Mouse (Mus musculus) thymus, postnatal 36 days (tissue): ENCODE data around the gene Nipbl.
"Not testable (repeated sequence)": the region's sequence is repeated elsewhere in the genome, so short reads cannot be mapped to it uniquely, and the experiment has no call there.

Experiments
- DNase-seq, 2 experiments: peaks; one replicate each; pipeline ENCODE4 v3.0.0; 2022; ENCODE audit warnings: mixed read lengths in 2 of 2

The Nipbl gene

DNA sequence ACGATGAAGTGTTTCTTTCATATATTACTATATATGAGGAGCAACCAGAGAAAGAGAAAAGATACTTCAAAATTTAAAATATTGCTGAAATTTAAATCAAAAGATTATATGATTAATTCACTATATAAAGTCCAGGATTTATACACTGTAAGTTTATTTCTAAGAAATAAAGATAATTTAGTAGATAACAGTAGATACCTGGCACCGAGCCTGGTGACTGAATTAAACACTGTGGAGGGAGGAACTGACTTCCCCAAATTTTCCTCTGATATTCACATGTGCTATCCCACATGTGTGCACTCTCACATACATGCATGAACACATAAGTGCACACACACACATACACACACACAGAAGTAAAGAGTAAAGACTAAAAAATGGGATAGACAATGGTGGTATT, 162.1 kb downstream of the Nipbl start:
- DNase-seq: no peak

DNA sequence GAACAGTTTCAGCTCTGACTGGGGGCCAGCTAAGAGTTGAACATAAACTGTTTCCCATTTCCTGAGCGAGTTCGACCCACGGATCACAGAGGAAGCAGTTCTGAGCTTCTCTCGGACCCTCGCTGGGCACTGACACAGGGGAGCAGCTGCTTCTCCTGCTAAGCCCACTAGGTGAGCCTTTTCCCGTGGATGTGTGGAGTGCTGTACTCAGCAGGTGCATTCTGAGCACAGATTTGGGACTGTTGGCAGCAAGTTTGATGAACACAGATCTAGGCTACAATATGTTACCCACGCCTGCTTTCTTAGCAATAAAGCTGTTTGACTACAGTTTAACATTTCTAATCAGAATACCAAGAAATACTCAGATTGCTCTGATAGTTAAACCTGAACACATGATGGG, 162.6 kb downstream of the Nipbl start:
- DNase-seq: no peak

DNA sequence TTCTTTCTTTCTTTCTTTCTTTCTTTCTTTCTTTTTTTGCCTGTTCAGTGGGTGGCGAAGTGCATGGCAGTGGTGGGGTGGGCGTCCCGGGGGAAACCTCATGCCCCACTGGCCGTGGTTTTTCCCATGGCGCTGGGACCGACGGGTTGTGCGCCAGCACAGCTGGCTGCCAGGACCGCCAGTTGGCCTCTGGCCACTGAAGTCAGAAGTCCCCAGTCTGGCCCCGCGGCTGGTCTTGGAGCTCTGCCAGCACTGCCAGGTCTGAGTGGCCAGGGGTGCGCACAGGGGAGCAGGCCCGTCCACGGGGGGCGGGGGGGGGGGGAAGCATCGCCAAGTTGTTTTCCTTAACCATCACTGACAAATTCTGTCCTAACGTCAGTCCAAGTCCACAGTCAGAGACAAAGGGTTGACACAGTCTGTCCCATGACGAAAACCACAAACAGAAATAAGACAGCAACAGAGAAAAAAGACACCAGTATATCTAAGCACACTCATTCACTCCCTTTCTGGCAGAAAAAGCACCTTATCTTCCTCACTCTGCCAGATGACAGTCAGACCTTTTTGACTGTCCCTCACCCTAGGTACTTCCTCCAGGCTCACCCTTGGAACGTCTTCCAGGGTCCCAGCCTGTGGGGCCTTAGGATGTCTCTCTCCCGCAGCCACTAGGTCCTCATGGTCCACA, 164.2 kb downstream of the Nipbl start:
- DNase-seq: peak; percentile 5 to 30

DNA sequence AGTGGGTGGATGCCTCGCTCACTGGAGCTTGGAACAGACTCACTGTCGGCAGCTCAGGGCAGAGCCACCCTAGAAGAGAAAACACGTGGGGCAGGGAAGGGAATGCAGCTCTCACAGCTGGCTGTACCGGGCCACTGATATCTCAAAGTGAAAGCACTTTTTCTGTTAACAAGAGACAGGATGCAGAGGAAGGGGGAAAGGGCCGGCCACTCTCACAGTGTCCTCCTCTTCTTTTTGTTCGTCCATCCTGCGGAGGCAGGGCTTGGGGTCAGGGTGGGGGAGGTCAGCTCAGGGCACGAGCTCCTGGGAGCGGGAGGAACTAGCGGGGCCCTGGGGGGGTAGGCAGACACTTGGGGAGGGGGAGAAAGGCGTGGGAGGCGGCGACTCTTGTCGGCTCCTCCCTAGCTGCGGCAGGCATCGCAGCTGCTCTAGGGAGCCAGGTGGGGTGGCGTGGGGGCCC, 164.9 kb downstream of the Nipbl start:
- DNase-seq: peak; percentile 59 to 72

DNA sequence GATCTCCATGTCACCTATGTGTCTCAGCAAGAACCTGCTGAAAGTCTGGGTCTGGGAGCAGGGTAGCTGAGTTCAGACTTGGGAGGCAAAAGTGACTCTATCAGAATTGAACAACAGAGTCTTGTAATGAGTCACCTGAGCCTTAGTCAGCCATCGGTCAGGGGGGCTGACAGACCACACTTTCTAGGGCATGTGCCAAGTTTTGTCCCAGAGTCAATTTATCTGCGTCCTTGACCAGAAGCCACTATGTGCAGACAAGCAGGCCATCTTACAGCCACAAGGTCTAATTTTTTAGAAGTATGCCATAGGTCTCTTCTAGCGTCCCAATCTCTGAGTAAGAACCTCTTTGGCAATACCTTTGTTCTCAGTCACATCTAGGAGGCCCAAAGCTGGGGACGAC, 166.3 kb downstream of the Nipbl start:
- DNase-seq: not testable (repeated sequence)

GRCm38 (mm10) chr15:8271952-8272351, 172.3 kb downstream of the Nipbl start:
- DNase-seq: no peak

DNA sequence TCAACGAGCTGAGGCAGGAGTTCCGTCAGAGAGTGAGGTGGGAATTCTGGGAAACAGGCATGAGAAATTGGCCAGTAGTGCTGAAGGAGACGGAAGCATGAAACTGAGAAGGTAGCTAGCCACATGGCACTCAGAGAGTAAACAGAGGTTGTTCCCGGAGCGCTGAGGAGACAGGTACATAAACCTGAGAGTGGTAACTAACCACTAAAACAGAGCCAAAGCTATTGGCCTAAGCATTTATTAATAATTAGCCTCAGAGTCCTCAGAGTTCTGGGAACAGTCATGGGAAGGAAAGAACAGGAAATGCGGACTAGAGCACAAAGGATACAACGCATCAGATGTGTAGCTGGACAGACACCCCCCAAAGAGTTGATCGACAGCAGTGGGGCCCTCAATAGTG, 176.0 kb downstream of the Nipbl start:
- DNase-seq: no peak

DNA sequence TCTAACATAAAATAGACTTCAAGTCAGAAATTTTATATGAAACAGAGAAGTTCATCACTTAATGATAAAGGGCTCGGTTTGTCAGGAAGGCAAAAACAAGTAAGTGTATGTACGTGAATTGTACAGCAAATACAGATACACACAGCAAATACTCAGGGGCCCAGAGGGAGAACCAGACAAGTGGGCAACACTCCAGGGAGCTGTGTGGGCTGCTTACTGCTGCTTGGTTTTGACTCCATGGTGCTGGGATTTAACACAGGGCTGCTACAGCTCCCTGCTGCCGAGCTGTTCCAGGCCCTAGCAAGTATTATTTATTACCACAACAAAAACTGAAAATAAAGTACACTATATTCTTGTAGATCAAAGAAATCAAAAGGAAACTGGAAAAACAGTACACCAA, 177.1 kb downstream of the Nipbl start:
- no peak for DNase-seq

GRCm38 (mm10) chr15:8265946-8266345, 178.3 kb downstream of the Nipbl start:
- no peak for DNase-seq
